Mouse (Mus musculus): ENCODE measurements around the gene Sez6l2. TPM values are rescaled to one million over a fixed set of nuclear protein-coding genes. Genes with fewer than 3 reads are reported as not detected.
"Not testable (repeated sequence)": the region's sequence is repeated elsewhere in the genome, so short reads cannot be mapped to it uniquely, and the experiment has no call there.

Sez6l2 gene
- polyA plus RNA-seq (2016; fragmentation: Nextera tagmentation; extraction: Ambion mirVana) = 0.10 and 0.20 TPM in 2 replicates

- H3K9me3 ChIP-seq (replicated peaks) = no peaks in the 10 kb centered on the region
- H3K27me3 ChIP-seq (ENCODE audit: low read depth, poor library complexity, severe bottlenecking) = peaks cover 60% of the 10 kb centered on the region
- H3K27ac ChIP-seq = no peak within 1 kb of the TSS
- peak; percentile 99 for DNase-seq (ENCODE audit: low spot score)
- under 1% methylated on average over 42 of the region's 42 CpGs for WGBS
- H3K36me3 ChIP-seq = peaks cover 4% of the 10 kb centered on the region
- H3K4me3 ChIP-seq = peak within 1 kb of the TSS; percentile 59
- peaks cover 27% of the 10 kb centered on the region for H3K4me1 ChIP-seq
Observed at GRCm38 (mm10) chr7:126949793-126950646, at the start of gene Sez6l2. TSS of gene Sez6l2 (plus strand) at chr7:126950563.

- Histone ChIP-seq H3K4me3 (no peak overlapping the region), H3K27me3 (ENCODE audit: low read depth, poor library complexity, severe bottlenecking) (no peaks in the 10 kb centered on the region), H3K36me3 (no peaks in the 10 kb centered on the region), H3K9me3 (replicated peaks) (no peaks in the 10 kb centered on the region), H3K27ac (no peak overlapping the region), H3K4me1 (no peaks in the 10 kb centered on the region)
- no peak for DNase-seq (ENCODE audit: low spot score)
- 77% methylated on average over 3 of the region's 3 CpGs for WGBS
Observed at GRCm38 (mm10) chr7:126905590-126905989, 44.8 kb upstream of the Sez6l2 start.

GRCm38 (mm10) chr7:126914844-126915243 is 35.5 kb upstream of the Sez6l2 start:
- Histone ChIP-seq H3K27me3 (ENCODE audit: low read depth, poor library complexity, severe bottlenecking) (no peaks in the 10 kb centered on the region), H3K9me3 (replicated peaks) (no peaks in the 10 kb centered on the region), H3K27ac (no peak overlapping the region), H3K36me3 (no peaks in the 10 kb centered on the region), H3K4me3 (no peak overlapping the region), H3K4me1 (no peaks in the 10 kb centered on the region)
- 94% methylated on average over 3 of the region's 3 CpGs for WGBS
- no peak for DNase-seq (ENCODE audit: low spot score)

- H3K4me3 ChIP-seq; H3K9me3 ChIP-seq (replicated peaks); DNase-seq (ENCODE audit: low spot score); H3K27ac ChIP-seq; H3K4me1 ChIP-seq; H3K27me3 ChIP-seq (ENCODE audit: low read depth, poor library complexity, severe bottlenecking); H3K36me3 ChIP-seq: not testable (repeated sequence)
- WGBS = 38% methylated on average over 4 of the region's 4 CpGs
Observed at GRCm38 (mm10) chr7:126918356-126918755, 32.0 kb upstream of the Sez6l2 start.

GRCm38 (mm10) chr7:126919973-126920372 is 30.4 kb upstream of the Sez6l2 start:
- Histone ChIP-seq H3K27me3 (ENCODE audit: low read depth, poor library complexity, severe bottlenecking) (no peaks in the 10 kb centered on the region), H3K9me3 (replicated peaks) (no peaks in the 10 kb centered on the region), H3K4me1 (no peaks in the 10 kb centered on the region), H3K36me3 (no peaks in the 10 kb centered on the region), H3K27ac (no peak overlapping the region), H3K4me3 (no peak overlapping the region)
- WGBS = 91% methylated on average over 4 of the region's 4 CpGs
- no peak for DNase-seq (ENCODE audit: low spot score)

- no peak overlapping the region for H3K27ac ChIP-seq
- H3K36me3 ChIP-seq = no peaks in the 10 kb centered on the region
- 71% methylated on average over 2 of the region's 2 CpGs for WGBS
- no peak overlapping the region for H3K4me3 ChIP-seq
- H3K4me1 ChIP-seq = no peaks in the 10 kb centered on the region
- no peaks in the 10 kb centered on the region for H3K27me3 ChIP-seq (ENCODE audit: low read depth, poor library complexity, severe bottlenecking)
- H3K9me3 ChIP-seq (replicated peaks) = no peaks in the 10 kb centered on the region
- no peak for DNase-seq (ENCODE audit: low spot score)
Observed at GRCm38 (mm10) chr7:126921563-126921962, 28.8 kb upstream of the Sez6l2 start.

- WGBS = 78% methylated on average over 5 of the region's 5 CpGs
- Histone ChIP-seq H3K4me3 (no peak within 1 kb of the TSS), H3K9me3 (replicated peaks) (no peaks in the 10 kb centered on the region), H3K27ac (no peak within 1 kb of the TSS), H3K36me3 (no peaks in the 10 kb centered on the region), H3K4me1 (no peaks in the 10 kb centered on the region), H3K27me3 (ENCODE audit: low read depth, poor library complexity, severe bottlenecking) (no peaks in the 10 kb centered on the region)
- DNase-seq (ENCODE audit: low spot score) = no peak
Observed at GRCm38 (mm10) chr7:126922624-126923060, 27.7 kb upstream of the Sez6l2 start, which contains the start of gene Tmem219. TSS of gene Tmem219 (minus strand) at chr7:126922917.

- WGBS = 77% methylated on average over 5 of the region's 5 CpGs
- Histone ChIP-seq H3K36me3 (no peaks in the 10 kb centered on the region), H3K9me3 (replicated peaks) (no peaks in the 10 kb centered on the region), H3K4me1 (peaks cover 1% of the 10 kb centered on the region; the same call in 1 of the 2 replicates), H3K4me3 (no peak overlapping the region), H3K27ac (no peak overlapping the region), H3K27me3 (ENCODE audit: low read depth, poor library complexity, severe bottlenecking) (no peaks in the 10 kb centered on the region)
- no peak for DNase-seq (ENCODE audit: low spot score)
Observed at GRCm38 (mm10) chr7:126923999-126924398, 26.4 kb upstream of the Sez6l2 start.

GRCm38 (mm10) chr7:126926299-126926698 is 24.1 kb upstream of the Sez6l2 start:
- Histone ChIP-seq H3K4me3 (no peak overlapping the region), H3K4me1 (peaks cover 18% of the 10 kb centered on the region), H3K36me3 (peaks cover 12% of the 10 kb centered on the region), H3K27me3 (ENCODE audit: low read depth, poor library complexity, severe bottlenecking) (no peaks in the 10 kb centered on the region), H3K9me3 (replicated peaks) (no peaks in the 10 kb centered on the region), H3K27ac (no peak overlapping the region)
- no peak for DNase-seq (ENCODE audit: low spot score)
- WGBS = 38% methylated on average over 3 of the region's 3 CpGs

GRCm38 (mm10) chr7:126928384-126929037 is 21.9 kb upstream of the Sez6l2 start, which contains the start of gene Kctd13:
TSS of gene Kctd13 (plus strand) at chr7:126928879.
- peak within 1 kb of the TSS; percentile 91 for H3K27ac ChIP-seq
- DNase-seq (ENCODE audit: low spot score) = peak; percentile 93

GRCm38 (mm10) chr7:126929046-126929445 is 21.3 kb upstream of the Sez6l2 start:
- Histone ChIP-seq H3K27ac (peak overlapping the region; percentile 91), H3K4me1 (peaks cover 18% of the 10 kb centered on the region), H3K4me3 (peak overlapping the region; percentile 91), H3K9me3 (replicated peaks) (no peaks in the 10 kb centered on the region), H3K27me3 (ENCODE audit: low read depth, poor library complexity, severe bottlenecking) (no peaks in the 10 kb centered on the region), H3K36me3 (peaks cover 38% of the 10 kb centered on the region)
- DNase-seq (ENCODE audit: low spot score) = no peak
- WGBS = under 1% methylated on average over 26 of the region's 27 CpGs

More at GRCm38 (mm10) chr7:126928384-126929037, 21.9 kb upstream of the Sez6l2 start, which contains the start of gene Kctd13:
- Histone ChIP-seq H3K27me3 (ENCODE audit: low read depth, poor library complexity, severe bottlenecking) (no peaks in the 10 kb centered on the region), H3K4me3 (peak within 1 kb of the TSS; percentile 91), H3K9me3 (replicated peaks) (no peaks in the 10 kb centered on the region), H3K36me3 (peaks cover 33% of the 10 kb centered on the region), H3K4me1 (peaks cover 18% of the 10 kb centered on the region)
- WGBS = 5% methylated on average over 56 of the region's 56 CpGs

GRCm38 (mm10) chr7:126932652-126933051 is 17.7 kb upstream of the Sez6l2 start:
- 90% methylated on average over 2 of the region's 2 CpGs for WGBS

GRCm38 (mm10) chr7:126941171-126941570 is 9.2 kb upstream of the Sez6l2 start:
- H3K36me3 ChIP-seq = peaks cover 70% of the 10 kb centered on the region
- H3K4me1 ChIP-seq = no peaks in the 10 kb centered on the region
- H3K27ac ChIP-seq = no peak overlapping the region
- H3K9me3 ChIP-seq (replicated peaks) = no peaks in the 10 kb centered on the region
- H3K27me3 ChIP-seq (ENCODE audit: low read depth, poor library complexity, severe bottlenecking) = no peaks in the 10 kb centered on the region
- no peak for DNase-seq (ENCODE audit: low spot score)
- no peak overlapping the region for H3K4me3 ChIP-seq
- WGBS = 45% methylated on average over 6 of the region's 6 CpGs

More at GRCm38 (mm10) chr7:126932652-126933051, 17.7 kb upstream of the Sez6l2 start:
- Histone ChIP-seq H3K4me1 (peaks cover 18% of the 10 kb centered on the region), H3K36me3 (peaks cover 73% of the 10 kb centered on the region), H3K4me3 (no peak overlapping the region), H3K27ac (no peak overlapping the region), H3K9me3 (replicated peaks) (no peaks in the 10 kb centered on the region), H3K27me3 (ENCODE audit: low read depth, poor library complexity, severe bottlenecking) (no peaks in the 10 kb centered on the region)
- DNase-seq (ENCODE audit: low spot score) = no peak

All from limb, embryonic 10.5 days (tissue).